Mouse (Mus musculus): ENCODE results near the gene Arhgap30.

The Arhgap30 gene

GRCm38 (mm10) chr1:171388376-171389102, at the start of gene Arhgap30:
TSS of gene Arhgap30 (plus strand) at chr1:171388954.
- peak in 1 of 2 experiments; percentile 23 for DNase-seq

- peak in 1 of 2 experiments; percentile 15 for DNase-seq
Observed at GRCm38 (mm10) chr1:171342262-171343207, 46.2 kb upstream of the Arhgap30 start.

- peak; percentile 55 to 74 for DNase-seq
Observed at GRCm38 (mm10) chr1:171343922-171344677, 44.7 kb upstream of the Arhgap30 start.

- DNase-seq, result no peak
Observed at GRCm38 (mm10) chr1:171344715-171345114, 44.0 kb upstream of the Arhgap30 start.

GRCm38 (mm10) chr1:171345225-171346094, 43.3 kb upstream of the Arhgap30 start, which contains the start of the genes Nit1 and Pfdn2:
TSS of gene Nit1 (minus strand) at chr1:171345646.
TSS of gene Pfdn2 (plus strand) at chr1:171345670.
- peak; percentile 95 to 96 for DNase-seq

- DNase-seq, result no peak
Observed at GRCm38 (mm10) chr1:171346095-171346450, 42.7 kb upstream of the Arhgap30 start.

- no peak for DNase-seq
Observed at GRCm38 (mm10) chr1:171348665-171349064, 40.1 kb upstream of the Arhgap30 start.

- DNase-seq, result no peak
Observed at GRCm38 (mm10) chr1:171349210-171349609, 39.5 kb upstream of the Arhgap30 start.

GRCm38 (mm10) chr1:171355812-171356340, 32.9 kb upstream of the Arhgap30 start:
- DNase-seq, result peak; percentile 55 to 67

- DNase-seq, result no peak
Observed at GRCm38 (mm10) chr1:171356814-171357213, 31.9 kb upstream of the Arhgap30 start.

- peak in 1 of 2 experiments; percentile 49 for DNase-seq
Observed at GRCm38 (mm10) chr1:171358421-171358820, 30.3 kb upstream of the Arhgap30 start.

- DNase-seq, result peak; percentile 42 to 60
Observed at GRCm38 (mm10) chr1:171360253-171360652, 28.5 kb upstream of the Arhgap30 start.

GRCm38 (mm10) chr1:171360656-171361055, 28.1 kb upstream of the Arhgap30 start, which contains the start of gene Klhdc9:
TSS of gene Klhdc9 (minus strand) at chr1:171360798.
- DNase-seq, result peak; percentile 96

- peak; percentile 76 to 85 for DNase-seq
Observed at GRCm38 (mm10) chr1:171361106-171362103, 27.3 kb upstream of the Arhgap30 start.

GRCm38 (mm10) chr1:171365934-171366333, 22.8 kb upstream of the Arhgap30 start:
- no peak for DNase-seq

- peak; percentile 55 to 73 for DNase-seq
Observed at GRCm38 (mm10) chr1:171369845-171370556, 18.8 kb upstream of the Arhgap30 start, which contains the start of gene Nectin4. TSS of gene Nectin4 (plus strand) at chr1:171370099.

- DNase-seq, result no peak
Observed at GRCm38 (mm10) chr1:171372880-171373279, 15.9 kb upstream of the Arhgap30 start.

GRCm38 (mm10) chr1:171373946-171374345, 14.8 kb upstream of the Arhgap30 start:
- DNase-seq, result no peak

GRCm38 (mm10) chr1:171375646-171376097, 13.1 kb upstream of the Arhgap30 start:
- DNase-seq, result no peak

Data from kidney, postnatal 4 days (tissue).